Mouse (Mus musculus) cortical plate, adult 2 months (tissue): Measurements from ENCODE around the gene Dnaja4.

Experiments used
- CTCF ChIP-seq: fragments of 200-500 bp; IDR thresholded peaks from 2 replicates; pipeline ENCODE4 v1.5.1; 2011; ENCODE audit warnings: mild to moderate bottlenecking, control low read depth, low read length; ENCODE audit not compliant: insufficient read depth; ENCODE audit errors: extremely low read depth
- POLR2A ChIP-seq: fragments of 200-500 bp; IDR thresholded peaks from 2 replicates; pipeline ENCODE4 v1.6.1; 2011; ENCODE audit warnings: mild to moderate bottlenecking, low read length, control low read depth; ENCODE audit not compliant: insufficient read depth; ENCODE audit errors: extremely low read depth

GRCm38 (mm10) chr9:54700174-54700475 is 1.5 kb downstream of the Dnaja4 start:
- TF ChIP-seq CTCF (no peak), POLR2A (no peak)
